Mouse (Mus musculus) layer of hippocampus, adult 11-12 months (tissue): ENCODE measurements around the gene Elob.

Experiments used
- DNase-seq: peaks from one replicate; pipeline ENCODE4 v3.0.0; 2022; ENCODE audit warnings: low spot score

The Elob gene

DNA sequence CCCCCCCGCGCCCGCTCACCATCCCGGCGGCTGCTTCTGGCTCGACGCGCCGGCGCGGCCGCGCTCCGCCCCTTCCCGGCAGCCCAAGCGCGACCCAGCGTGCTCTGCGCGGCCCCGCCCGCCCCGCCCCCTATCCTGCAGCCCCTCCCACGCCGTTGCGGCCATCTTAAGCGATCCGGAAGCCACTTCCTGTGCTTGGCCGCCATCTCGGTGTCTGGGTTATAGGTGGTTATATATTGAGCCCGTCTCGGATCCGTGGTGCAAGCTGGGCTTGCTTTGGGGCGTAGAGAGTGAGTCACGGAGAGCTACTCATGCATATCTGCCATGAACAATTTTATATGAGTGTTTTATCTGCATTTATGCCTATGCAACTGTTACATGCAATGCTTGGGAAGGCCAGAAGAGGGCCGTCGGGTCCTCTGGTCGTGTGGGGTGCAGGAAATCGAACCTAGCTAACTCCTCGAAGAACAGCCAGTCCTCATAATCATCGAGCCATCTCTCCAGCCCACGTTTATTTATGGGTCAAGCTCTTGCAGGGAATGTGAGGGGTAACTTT lies at the start of gene Elob:
Gene Elob, minus strand, starts transcription at position 73 of the 556 bp plus-strand sequence.
- DNase-seq, result peak; percentile 90

DNA sequence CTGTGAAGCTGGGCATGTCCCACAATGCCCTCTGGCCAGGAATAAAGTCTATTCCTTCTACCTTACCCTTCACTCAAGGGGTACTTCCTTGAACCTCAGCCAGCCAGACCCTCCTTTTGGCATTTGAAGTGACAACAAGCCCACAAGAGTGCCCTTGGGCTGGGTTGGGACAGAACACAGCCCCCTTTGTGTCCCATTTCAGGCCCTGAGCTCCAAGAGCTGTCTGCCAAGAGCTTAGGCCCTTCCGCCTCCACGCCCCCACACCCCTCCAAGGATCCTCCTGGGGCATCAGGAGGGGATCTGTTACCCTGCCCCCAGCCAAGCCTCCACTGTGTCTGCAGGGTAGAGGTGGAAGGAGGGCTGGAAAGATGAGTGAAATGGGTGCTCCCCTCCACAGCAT lies 48.2 kb upstream of the Elob start:
- DNase-seq, result no peak

DNA sequence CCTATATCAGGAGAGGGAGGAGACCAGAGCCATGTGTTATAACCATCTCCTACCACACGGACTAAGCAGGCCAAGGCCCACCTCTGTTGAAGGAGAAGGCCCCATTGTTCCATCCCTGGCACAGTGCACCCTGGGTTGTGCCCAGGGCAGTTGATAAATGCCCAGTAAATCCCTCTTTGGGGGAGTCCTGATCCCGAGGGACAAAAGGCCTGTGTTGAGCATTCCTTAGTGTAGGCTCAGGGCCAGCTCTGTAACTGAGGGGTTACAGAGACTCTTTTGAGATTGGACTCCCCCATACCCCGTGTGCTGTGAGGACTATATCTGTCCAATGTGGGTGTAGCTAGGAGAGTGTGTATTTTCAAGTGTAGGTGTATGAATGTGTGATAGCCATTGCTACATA lies 47.8 kb upstream of the Elob start:
- peak; percentile 43 for DNase-seq

DNA sequence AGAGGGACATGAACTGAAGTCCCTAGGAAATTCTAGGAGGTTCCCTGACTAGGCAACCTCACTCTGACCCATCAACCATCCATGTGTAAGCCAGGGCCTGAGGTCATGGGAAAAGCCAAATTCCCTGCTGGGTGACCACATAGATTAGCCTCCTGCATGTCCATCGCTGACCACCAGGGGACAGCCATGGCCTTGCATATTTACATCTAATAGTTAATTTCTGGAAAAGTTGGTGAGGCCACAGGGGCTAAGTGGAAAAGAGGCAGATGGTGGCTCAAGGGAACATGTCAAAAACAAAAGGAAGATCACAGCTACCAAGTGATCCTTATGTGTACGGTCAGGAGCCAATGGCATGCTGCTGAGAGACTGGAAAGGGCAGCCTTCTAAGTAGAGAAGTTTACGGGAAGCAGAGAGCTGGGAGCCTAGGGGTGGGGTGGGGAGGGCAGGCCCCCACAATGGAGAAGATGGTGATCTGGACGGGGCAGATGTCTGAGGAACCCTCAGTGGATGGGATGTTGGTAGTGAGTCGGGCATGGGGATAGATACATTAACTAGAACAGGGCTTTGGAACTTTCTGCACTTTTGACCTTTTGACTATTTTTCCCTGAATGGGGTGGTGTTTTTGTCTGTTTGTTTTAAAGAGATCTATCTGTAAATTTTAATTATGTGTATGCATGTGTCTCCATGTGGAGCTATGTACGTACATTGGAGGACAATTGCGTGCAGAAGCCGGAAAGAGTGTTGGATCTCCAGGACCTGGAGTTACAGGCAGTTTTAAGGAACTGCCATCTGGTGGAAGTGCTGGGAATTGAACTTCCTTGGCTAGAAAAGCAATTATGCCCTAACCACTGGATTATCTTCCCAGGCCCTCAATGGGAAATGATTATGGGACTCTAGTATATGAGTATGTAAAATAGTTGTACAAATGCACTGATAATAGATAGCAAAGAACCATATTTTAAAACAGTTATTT lies 45.2 kb upstream of the Elob start:
- DNase-seq, result peak; percentile 51

DNA sequence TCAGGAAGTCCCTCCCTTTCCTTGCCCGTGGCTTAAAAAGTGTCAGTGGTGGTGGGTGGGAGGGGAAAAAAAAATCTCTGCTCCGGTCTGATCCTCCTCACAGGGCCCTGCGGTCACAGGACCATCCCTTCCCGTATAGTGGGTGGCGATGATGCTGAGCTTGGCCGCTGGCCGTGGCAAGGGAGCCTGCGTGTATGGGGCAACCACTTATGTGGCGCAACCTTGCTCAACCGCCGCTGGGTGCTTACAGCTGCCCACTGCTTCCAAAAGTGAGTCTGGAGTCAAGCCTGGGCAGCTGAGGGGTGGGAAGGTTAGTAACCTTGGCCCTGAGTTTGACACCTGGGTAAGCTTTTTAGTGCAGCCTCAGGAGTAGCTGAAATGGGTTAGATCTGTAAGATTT lies 39.6 kb upstream of the Elob start:
- DNase-seq, result no peak

DNA sequence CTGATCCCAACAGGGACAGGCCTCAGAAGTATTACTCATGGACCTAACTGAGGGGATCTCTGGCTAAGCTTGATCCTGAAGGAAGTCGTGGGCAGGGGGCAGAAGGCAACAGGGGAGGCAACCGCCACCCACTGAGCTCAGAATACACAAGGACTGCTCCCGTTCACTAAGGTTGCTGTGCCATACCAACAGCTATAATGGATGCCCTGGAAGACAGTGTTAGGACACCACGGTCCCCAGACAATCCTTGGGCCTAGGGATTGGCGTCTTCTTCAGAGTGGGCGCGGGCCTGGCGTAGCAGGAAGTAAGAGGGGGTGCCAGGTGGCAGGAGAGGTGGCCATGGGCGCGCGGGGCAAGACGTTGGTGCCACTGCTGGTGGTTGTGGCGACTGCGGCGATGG lies 38.8 kb upstream of the Elob start, which contains the start of gene Prss21:
Gene Prss21, plus strand, starts transcription at position 301 of the 400 bp plus-strand sequence.
- no peak for DNase-seq

DNA sequence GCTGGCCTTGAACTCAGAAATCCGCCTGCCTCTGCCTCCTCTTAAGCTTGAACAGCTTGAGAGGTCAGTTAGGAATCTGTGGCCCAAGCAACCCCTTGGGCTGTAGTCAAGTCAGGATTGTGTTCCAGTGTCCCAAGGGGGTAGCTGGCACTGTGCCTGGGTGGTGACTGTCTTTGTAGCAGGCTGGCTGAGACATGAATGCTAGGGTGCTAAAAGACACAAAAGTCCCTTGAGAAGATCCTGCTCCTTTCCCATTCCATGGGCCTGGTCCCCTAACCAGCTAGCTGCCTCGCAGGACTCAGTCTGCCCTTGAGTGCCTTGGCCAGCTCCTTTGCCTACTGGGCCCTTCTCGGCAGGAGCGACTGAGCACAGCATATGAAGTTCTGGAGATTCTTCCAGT lies 34.0 kb upstream of the Elob start:
- no peak for DNase-seq

DNA sequence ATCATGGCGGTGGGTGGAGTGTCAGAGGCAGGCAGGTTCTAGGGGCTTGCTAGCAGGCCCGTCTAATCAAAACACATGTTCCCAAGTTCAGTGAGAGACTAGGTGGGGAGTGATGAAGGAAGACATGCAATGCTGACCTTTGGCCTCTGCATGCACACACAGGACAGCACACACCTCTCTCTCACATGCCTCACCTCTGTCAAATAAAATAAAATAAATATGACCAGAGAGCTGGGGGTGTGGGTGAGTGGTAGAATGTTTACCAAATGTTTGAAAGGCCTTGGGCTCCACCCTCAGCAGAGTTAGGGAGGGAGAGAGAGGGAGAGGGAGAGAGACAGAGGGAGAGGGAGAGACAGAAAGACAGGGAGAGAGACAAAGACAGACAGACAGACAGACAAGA lies 29.0 kb upstream of the Elob start:
- no peak for DNase-seq

DNA sequence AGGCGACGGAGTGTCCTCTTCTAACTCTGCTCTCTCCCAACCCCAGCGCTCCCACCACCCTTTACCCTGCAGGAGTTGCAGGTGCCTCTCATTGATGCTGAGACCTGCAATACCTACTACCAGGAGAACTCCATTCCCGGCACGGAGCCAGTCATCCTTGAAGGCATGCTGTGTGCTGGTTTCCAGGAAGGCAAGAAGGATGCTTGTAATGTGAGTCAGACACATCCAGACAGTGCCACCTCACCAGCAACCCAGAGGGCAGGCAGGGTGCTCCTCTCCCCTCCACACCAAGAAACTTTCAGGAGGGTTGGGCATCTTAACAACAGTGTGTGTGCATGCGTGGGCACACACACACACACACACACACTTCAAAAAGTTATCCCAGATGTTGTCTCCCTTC lies 28.3 kb upstream of the Elob start:
- no peak for DNase-seq

DNA sequence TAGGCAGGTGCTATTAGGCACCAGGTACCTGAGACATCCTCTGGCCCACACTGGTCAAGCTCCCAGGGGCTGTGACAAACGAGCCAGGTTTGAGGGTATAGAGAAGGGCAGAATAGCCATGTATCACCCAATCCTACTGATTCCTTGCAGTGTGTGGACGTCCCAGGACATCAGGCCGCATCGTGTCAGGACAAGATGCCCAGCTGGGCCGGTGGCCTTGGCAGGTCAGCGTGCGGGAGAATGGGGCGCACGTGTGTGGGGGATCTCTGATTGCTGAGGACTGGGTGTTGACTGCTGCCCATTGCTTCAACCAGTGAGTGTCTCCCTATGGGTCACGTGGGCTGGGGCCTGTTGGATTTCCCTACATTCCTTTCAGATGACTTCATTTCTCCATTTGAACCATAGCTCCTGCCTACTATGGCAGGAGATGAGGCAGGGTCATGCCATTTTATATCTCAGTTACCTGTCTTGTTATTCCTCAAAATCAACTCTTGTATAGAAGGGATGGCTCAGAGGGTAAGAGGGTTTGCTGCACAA lies 25.4 kb upstream of the Elob start:
- DNase-seq, result no peak

DNA sequence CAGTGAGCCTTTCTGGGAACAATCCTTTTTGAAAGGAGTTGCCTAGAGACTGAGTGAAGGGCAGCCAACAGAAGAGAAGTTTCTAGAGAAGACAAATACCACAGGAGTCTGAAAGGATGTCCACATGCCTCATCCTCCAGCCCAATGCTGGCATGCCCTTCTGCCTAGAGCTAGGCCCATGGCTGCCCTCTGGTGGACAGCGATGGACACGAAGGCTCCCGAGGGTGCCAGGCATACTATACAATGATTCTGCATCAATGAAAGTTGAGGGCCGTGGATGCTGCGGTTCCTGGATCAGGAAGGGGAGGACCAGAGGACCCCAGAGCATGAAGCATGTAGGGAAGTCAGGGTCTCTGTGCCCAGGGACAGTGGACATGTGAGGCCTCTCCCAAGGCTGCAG lies 24.4 kb upstream of the Elob start:
- DNase-seq, result no peak

DNA sequence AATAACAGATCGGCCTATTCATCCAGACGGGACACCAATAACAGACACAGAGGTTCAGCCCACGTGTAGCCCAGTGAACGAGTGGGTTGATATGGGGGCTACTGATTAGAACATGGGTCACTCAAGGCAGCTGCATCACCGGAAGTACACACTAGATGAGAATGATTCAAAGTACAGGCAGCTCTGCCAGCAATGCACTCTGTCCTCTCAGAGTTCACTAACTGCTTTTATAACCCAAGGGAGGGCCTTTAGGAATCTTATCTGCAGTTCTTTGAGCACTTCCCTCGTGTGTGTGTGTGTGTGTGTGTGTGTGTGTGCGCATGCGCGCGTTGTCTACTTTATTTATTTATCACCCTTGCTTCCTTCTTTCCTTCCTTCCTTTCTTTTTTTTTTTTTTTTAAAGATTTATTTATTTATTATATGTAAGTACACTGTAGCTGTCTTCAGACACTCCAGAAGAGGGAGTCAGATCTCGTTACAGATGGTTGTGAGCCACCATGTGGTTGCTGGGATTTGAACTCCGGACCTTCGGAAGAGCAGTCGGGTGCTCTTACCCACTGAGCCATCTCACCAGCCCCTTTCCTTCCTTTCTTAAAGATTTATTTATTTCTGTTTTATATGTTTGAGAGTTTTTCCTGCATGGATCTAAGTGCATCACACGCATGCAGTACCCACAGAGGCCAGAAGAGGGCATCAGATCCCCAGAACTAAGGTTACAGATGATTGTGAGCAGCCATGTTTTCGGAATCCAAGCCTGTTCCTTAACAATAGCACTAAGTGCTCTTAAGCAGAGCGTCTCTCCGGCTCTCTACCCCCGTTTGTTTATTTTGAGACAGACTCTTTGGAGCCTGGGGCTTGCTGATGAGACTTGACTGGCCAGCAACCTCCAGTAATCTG lies 22.2 kb upstream of the Elob start:
- DNase-seq, result peak; percentile 76

DNA sequence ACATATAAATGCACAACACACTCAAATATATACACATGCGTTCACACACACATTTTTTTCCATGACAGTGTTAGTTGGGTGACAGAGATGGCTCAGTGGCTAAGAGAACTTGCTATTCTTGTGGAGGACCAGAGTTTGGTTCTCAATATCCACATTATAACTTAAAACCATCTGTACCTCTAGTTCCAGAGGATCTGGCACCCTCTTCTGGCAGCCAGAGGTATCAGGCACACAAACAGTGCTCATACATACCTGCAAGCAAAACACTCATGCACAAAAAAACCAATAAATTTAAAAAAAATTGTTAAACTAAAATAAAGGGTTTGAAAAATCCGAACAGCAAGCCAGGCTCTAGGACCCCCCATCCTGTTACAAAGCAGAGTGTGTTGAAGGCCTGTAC lies 21.1 kb upstream of the Elob start:
- no peak for DNase-seq

DNA sequence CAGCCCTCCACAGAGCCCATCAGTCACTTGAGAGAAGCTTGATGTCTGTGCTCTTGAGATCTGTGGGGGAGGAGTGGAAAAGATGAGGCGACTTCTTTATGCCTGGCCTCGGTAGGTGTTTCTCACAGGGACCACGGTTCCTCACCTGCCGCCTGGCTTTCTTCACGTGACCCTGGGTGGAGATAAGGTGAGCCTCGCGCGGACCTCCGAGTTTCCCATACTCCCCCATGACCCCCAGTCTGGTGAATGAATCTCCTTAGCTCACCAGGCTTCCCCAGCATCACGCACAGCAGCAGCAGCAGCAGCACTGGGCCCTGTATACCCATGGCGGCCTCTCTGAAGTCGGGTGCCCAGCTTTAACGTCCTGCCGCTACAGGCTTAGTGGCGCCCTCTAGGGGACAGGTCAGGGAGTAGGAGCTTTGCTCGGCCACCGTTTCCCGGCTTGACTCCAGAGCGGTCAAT lies 14.9 kb upstream of the Elob start, which contains the start of the genes Prss32 and Prss41:
Gene Prss32, plus strand, starts transcription at position 44 of the 462 bp plus-strand sequence.
Gene Prss41, minus strand, starts transcription at position 361 of the 462 bp plus-strand sequence.
- no peak for DNase-seq

DNA sequence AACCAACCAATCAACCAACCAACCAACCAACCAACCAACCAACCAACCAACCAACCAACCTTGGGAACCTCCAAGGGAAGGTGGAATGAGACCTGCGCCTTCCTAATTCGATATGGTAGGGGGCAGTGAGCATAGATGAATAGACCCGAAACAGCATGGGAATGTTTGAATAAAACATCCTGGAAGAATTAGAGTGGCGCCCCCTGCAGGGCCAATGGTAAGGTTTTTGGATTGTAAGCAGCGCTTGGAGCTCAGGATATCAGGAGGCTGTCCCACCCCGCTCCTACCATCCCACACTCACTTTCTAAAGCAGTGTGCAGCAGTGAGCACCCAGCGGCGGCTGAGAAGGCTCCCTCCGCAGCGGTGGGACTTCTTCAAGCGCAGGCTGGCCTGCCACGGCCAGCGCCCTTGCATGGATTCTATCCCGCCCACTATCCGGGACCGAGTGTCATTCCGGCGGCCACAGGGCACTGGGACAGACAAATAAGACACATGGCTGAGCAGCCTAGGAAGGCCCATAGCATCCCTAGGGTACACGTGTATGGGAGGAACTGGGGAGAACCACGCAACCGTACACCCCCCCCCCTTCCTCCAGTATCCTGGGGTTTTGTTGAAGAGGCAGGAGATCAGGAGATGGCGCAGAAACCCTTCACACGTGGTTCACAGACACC lies 14.3 kb upstream of the Elob start:
- no peak for DNase-seq

DNA sequence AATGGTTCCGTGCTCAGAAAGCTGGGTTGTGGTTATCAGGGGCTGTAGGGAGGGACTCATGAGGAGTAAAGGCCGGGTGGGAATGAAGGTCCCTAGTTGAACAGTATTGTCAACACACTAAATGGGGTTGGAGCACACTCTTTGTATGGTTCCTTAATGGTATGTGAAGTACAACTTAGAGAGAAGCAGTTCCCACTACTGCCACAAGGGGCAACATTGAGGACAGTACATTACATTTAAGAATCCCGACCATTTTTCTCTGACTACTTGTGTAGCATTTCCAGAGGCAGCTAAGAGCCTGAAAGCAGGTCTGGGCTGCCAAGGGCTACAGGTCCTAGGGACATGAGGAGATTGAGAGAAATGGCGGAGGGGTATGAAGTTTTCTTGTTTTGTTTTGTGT lies 12.2 kb upstream of the Elob start:
- peak; percentile 72 for DNase-seq

DNA sequence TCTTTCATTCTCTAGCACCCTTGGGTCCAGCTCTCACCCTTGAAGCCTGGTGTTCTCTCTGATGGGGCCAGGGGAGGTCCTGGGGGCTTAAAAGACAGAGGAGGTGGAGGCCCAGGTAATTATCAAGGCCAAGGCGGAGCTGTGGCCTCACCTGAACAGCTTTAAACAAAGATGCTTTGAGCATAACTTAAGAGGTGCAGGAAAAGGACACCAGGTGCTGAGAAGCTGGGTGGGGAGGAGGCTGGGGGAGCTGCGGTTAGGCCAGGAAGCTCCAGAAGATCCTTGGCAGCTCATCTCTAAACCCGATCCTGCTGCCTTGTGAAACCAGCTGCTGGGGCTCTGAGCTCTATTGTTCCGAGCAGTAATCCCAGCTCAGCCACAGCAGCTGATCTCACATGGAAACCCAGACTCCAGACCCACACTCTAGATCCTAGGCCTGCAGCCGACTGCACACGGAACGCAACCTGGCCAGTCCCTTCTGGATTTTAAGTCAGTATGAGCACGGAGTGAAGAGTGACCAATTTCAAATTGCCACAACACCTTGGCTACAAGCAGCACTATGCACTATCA lies 7.2 kb upstream of the Elob start, which contains the start of gene Prss33:
Gene Prss33, minus strand, starts transcription at position 51 of the 570 bp plus-strand sequence.
- DNase-seq, result no peak

DNA sequence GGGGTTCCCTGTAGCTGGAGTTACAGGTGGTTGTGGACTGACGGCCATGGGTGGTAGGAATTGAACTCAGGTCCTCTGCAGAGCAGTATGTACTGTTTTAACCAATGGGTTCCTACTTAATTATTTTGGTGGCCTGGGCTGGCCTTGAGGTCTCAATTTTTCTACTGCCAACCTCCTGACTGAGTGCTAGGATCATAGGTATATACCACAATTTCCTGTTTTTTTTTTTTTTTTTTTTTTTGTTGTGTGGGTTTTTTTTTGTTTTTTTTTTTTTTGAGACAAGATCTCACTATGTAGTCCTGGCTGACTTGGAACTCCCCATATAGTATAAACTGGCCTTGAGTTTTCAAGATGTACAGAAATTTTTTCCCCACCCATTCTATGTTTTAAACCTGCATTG lies 2.3 kb upstream of the Elob start:
- no peak for DNase-seq

DNA sequence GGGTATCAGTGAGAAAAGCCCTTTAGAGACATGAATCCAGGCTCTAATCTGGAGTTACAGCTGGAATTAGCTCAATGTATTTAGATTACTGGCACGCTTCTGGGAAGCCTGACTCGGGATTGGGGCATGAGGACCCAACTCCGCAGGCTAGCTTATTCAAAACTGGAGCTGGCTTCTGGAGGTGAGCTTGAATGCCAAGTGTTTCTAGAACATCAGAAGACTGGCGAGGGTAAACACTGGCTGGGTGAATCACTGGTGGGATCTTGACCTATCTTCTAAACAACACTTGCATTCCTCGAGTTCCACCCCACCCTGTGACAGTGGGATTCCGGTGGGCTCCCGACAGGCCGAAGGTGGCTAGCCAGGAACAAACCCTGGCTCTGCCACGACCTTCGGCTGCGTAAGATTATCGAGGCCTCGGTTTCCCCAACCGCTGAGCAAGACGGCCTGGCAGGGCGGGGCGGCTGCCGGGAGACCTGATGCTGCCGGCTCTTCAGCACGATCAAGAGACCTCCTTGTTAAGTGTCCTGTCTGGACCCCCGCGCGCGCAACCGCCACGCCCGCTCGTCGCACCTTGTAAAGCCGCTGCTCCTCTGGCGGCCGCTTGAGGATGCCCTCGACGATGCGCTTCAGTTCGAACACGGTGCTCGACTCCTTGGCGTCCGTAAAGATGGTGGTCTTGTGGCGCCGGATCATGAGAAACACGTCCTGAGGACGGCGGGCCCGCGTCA lies 500 bp downstream of the Elob start:
- peak; percentile 62 for DNase-seq

DNA sequence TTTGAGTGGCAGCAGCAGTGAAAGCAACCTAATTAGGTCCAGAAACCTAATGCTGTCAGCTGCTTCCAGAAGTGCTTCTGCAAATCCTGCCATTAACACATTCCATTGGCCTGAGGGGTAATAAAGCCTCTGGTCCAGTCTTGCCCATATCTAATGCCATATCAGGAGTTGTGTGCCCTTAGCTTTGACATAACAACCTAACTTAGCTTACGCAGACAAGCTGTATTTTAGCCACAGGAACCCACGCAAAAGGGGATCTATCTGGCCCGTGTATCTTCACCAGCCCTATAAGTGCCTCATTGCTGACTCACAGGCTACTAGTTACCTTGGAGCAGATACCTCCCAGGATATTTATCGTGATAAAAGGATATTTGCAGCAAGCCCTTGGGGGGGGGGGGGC lies 3.3 kb downstream of the Elob start:
- DNase-seq, result no peak
